Mouse (Mus musculus) hindbrain, embryonic 16.5 days (tissue): ENCODE results near the gene Atp8b5. TPM values are rescaled to one million over a fixed set of nuclear protein-coding genes. Genes with fewer than 3 reads are reported as not detected.

ENCODE experiments used
- ATAC-seq: fragments of 200-750 bp; cut with Nextera tagmentation; 2 replicates; pipeline ENCODE4 v1.8.0; 2017; ENCODE audit warnings: moderate TSS enrichment, moderate library complexity
- H3K27ac ChIP-seq: fragments of 300-500 bp; sonication (generic); 2 replicates; pipeline ENCODE4 v1.5.1; 2014; ENCODE audit warnings: low read depth, mild to moderate bottlenecking, control low read depth, low read length, moderate library complexity
- H3K27me3 ChIP-seq: fragments of 300-500 bp; sonication (generic); replicated peaks from 2 replicates; pipeline ENCODE4 v1.6.1; 2014; ENCODE audit warnings: low read length; ENCODE audit not compliant: control insufficient read depth, insufficient read depth
- H3K36me3 ChIP-seq: fragments of 300-500 bp; sonication (generic); 2 replicates; pipeline ENCODE4 v1.6.1; 2014; ENCODE audit warnings: mild to moderate bottlenecking, low read length, moderate library complexity, mixed read lengths; ENCODE audit not compliant: control insufficient read depth, insufficient read depth
- H3K4me1 ChIP-seq: fragments of 300-500 bp; sonication (generic); 2 replicates; pipeline ENCODE4 v1.6.1; 2014; ENCODE audit warnings: low read depth, low read length; ENCODE audit not compliant: control insufficient read depth, insufficient read depth
- H3K4me2 ChIP-seq: fragments of 300-500 bp; sonication (generic); 2 replicates; pipeline ENCODE4 v1.6.1; 2014; ENCODE audit warnings: mild to moderate bottlenecking, low read length, control low read depth, moderate library complexity
- H3K4me3 ChIP-seq: fragments of 300-500 bp; sonication (generic); 2 replicates; pipeline ENCODE4 v1.5.1; 2014; ENCODE audit warnings: mild to moderate bottlenecking, low read length, control low read depth, moderate library complexity
- H3K9ac ChIP-seq: fragments of 300-500 bp; sonication (generic); 2 replicates; pipeline ENCODE4 v1.6.1; 2014; ENCODE audit warnings: low read depth, mild to moderate bottlenecking, control low read depth, low read length, moderate library complexity
- H3K9me3 ChIP-seq: fragments of 300-500 bp; sonication (generic); 2 replicates; pipeline ENCODE4 v1.6.1; 2014; ENCODE audit warnings: mild to moderate bottlenecking, low read length, moderate library complexity; ENCODE audit not compliant: control insufficient read depth
- WGBS: fragments of 180-500 bp; shearing (Covaris S2); extraction: QIAGEN DNeasy Blood & Tissue Kit; methylation state at CpG from one replicate; pipeline ENCODE4 v1.1.7; 2014; 5-methylcytosine and 5-hydroxymethylcytosine counted together
- polyA plus RNA-seq: library from polyadenylated mRNA; unstranded; fragments of >200 nt; fragmentation: Nextera tagmentation; extraction: Ambion mirVana; gene quantifications from 2 replicates; pipeline ENCODE4 v1.2.1, GENCODE M21; 2015

The Atp8b5 gene
- polyA plus RNA-seq, 1 experiment from 2014 or later, result 0.60 TPM

DNA sequence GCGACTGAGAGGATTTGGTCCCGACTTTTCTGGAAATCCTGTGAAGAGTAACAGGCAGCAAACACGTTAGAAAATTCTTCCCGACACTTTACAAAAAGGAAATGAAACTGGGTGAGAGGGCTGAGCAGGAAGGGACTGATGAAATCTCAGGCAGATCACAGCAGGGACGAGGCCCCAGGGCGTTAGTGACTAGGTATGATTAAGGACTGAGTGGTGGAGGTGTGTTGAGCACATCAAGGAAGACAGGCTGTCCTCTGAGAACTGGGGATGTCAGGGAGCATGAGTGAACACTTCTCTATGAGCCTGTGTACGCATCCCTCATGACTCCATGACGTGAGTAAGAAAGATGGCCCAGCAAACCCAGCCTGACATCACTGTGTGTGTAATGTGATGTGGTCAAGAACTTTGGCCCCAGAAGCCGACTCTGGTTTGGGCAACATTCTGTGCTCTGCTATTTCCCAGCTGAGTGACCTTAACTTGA lies 152.9 kb downstream of the Atp8b5 start:
- Histone ChIP-seq H3K9ac (no peak overlapping the region), H3K4me3 (no peak overlapping the region), H3K36me3 (peaks cover 53% of the 10 kb centered on the region), H3K27me3 (0 out of 2 replicates have a peak, but pooled peaks cover 3% of the 10 kb centered on the region), H3K27ac (no peak overlapping the region), H3K9me3 (no peaks in the 10 kb centered on the region), H3K4me2 (no peak overlapping the region), H3K4me1 (peaks cover 3% of the 10 kb centered on the region; the same call in 1 of the 2 replicates)
- no peak; the same call in 1 of the 2 replicates for ATAC-seq
- 65% methylated on average over 9 of the region's 9 CpGs for WGBS

DNA sequence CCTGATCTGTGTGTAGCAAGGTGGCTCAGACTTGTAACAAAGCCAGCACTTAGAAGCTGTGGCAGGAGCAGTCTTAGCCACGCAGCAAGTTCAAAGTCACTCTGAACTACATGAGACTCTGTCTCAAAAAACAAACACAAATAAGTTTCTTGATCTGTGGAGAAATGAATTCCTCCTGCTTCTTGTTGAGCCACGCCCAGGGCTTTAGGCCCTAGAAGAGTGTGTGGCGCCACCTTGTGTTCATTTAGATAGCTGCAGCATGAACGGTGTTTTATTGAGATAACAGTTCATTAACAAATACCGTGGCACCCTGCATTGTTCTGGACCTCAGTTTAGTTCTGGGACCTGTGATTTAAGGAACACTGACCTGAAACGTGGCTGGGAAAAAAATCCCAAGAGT lies 153.3 kb downstream of the Atp8b5 start:
- H3K27me3 ChIP-seq, result 0 out of 2 replicates have a peak, but pooled peaks cover 3% of the 10 kb centered on the region
- ATAC-seq, result no peak; the same call in 1 of the 2 replicates
- 4% methylated on average over 6 of the region's 6 CpGs for WGBS
- H3K4me2 ChIP-seq, result no peak overlapping the region
- H3K9ac ChIP-seq, result no peak overlapping the region
- H3K9me3 ChIP-seq, result no peaks in the 10 kb centered on the region
- H3K36me3 ChIP-seq, result peaks cover 58% of the 10 kb centered on the region
- H3K27ac ChIP-seq, result no peak overlapping the region
- H3K4me1 ChIP-seq, result peaks cover 3% of the 10 kb centered on the region; the same call in 1 of the 2 replicates
- H3K4me3 ChIP-seq, result no peak overlapping the region

DNA sequence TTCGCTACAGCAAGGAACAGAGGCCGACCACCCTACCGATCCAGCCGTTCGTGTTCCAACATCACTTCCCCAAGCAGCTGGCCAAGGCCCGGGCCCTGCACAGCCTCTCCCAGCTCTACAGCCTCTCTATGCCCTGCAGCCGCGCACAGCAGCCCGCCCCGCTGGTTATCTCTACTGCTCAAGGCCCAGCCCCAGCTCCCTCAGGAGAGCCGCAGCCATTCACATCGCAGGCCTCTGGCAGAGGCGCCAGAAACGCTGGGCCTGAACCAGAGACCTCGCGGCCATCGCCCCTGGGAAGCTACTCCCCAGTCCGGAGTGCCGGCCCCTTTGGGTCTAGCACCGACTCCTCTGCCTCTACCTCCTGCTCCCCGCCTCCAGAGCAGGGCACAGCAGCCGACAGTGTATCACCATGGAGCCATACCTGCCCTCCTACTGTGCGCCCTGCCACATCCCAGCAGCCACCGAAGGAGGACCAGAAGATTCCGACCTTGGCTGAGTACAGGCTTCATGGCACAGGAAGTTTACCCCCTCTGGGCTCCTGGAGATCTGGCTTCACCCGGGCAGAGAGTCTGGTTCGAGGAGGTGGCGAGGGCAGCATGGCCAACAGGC lies 154.8 kb downstream of the Atp8b5 start:
- 0 out of 2 replicates have a peak, but pooled peaks cover 3% of the 10 kb centered on the region for H3K27me3 ChIP-seq
- no peak for ATAC-seq

More for the DNA sequence above, 154.8 kb downstream of the Atp8b5 start:
- Histone ChIP-seq H3K9ac (no peak overlapping the region), H3K4me3 (no peak overlapping the region), H3K4me1 (no peaks in the 10 kb centered on the region; the same call in 1 of the 2 replicates), H3K9me3 (no peaks in the 10 kb centered on the region), H3K27ac (no peak overlapping the region), H3K4me2 (no peak overlapping the region), H3K36me3 (peaks cover 56% of the 10 kb centered on the region)
- 73% methylated on average over 28 of the region's 28 CpGs for WGBS

Other genes with a start within 250 kb of the Atp8b5 start
- gene Pigo, start 241.3 kb upstream of the Atp8b5 start, polyA plus RNA-seq, result 28.5 and 30.8 TPM in 2 replicates
- 234 and 261 TPM in 2 replicates for gene Stoml2, start 235.4 kb upstream of the Atp8b5 start, polyA plus RNA-seq
- gene Fam214b, start 220.9 kb upstream of the Atp8b5 start, polyA plus RNA-seq, result 32.3 and 36.3 TPM in 2 replicates
- 13.0 and 16.5 TPM in 2 replicates for gene Unc13b, start 208.2 kb upstream of the Atp8b5 start, polyA plus RNA-seq
- 70.8 and 86.8 TPM in 2 replicates for gene Rusc2, start 114.8 kb downstream of the Atp8b5 start, polyA plus RNA-seq
- gene Fam166b, start 162.0 kb downstream of the Atp8b5 start, polyA plus RNA-seq, result 1.1 and 1.4 TPM in 2 replicates
- 8.9 and 9.2 TPM in 2 replicates for gene Tesk1, start 174.8 kb downstream of the Atp8b5 start, polyA plus RNA-seq
- gene Cd72, start 187.5 kb downstream of the Atp8b5 start, polyA plus RNA-seq, result 5.1 and 5.3 TPM in 2 replicates
- not detected in 2 replicates for gene Sit1, start 216.6 kb downstream of the Atp8b5 start, polyA plus RNA-seq
- gene Ccdc107, start 225.7 kb downstream of the Atp8b5 start, polyA plus RNA-seq, result 83.6 and 99.8 TPM in 2 replicates
- 8.2 and 10.7 TPM in 2 replicates for gene Arhgef39, start 232.5 kb downstream of the Atp8b5 start, polyA plus RNA-seq
- 0.23 and 0.47 TPM in 2 replicates for gene Car9, start 239.8 kb downstream of the Atp8b5 start, polyA plus RNA-seq